In the genomic region with DNA sequence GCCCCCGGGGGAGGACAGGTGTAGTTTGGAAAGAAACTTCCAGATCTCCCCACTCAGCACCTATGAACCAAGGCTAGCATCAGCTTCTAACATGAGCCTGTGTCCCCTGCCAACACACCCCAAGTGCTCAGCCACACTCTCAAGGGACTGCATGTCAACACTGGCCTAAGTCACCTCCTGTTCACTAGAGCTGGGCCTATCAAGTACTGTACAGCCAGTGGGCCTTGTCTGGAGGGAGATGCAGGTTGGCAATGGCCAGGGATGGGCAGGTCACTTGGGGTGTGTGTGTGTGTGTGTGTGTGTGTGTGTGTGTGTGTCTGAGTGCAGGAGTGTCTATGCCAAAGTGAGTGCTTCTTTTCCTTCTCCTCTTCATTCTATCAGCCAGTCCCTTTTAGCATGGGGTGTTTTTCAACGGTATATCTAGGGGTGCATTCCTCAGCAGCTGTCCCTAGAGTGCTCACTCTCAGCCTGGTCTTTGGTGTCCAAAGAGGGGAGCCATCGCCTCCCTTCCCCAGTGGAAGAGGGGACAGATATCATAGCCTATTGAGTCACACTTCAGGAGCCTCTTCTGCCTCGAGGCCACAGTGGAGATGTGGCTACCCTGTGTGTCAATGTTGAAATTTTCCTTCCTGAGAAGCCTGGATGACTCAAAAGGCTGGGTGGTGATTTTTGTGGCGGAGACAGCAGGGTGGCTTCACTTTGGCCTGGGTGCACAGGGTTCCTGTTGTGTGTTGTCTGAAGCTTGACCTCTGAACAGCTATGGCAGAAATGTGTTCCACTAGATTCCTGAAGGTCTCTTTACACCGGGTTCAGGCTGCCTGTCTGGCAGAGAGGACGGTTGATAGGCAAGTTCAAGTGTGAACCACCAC, we compare ENCODE assay signal across 9 mouse cellular contexts. TPM values are rescaled to one million over a fixed set of nuclear protein-coding genes. Genes with fewer than 3 reads are reported as not detected.
DNase-seq lines count a peak whose midpoint lies in the region; ATAC-seq and TF ChIP-seq lines count a peak whose summit lies in the region.
"Had no signal": no experiment of that assay in that cellular context is flagged by ENCODE, and none has a peak within 500 bp of the region (broad histone marks: within the 10 kb centered on the region; RNA-seq: fewer than 3 reads in every experiment).

No protein-coding gene starts in this region.

- H3K4me3 ChIP-seq in kidney, embryonic 16.5 days (ENCODE audit: low read length): peak overlapping the region; percentile 67
- H3K4me3 ChIP-seq in embryonic facial prominence, embryonic 15.5 days (replicated peaks): peak overlapping the region; percentile 56
- no peak overlapping the region for H3K4me3 ChIP-seq in limb, embryonic 11.5 days (ENCODE audit: low read depth, low read length)
- H3K4me3 ChIP-seq in myocyte: peak overlapping the region; percentile 40

- ATAC-seq in kidney, embryonic 16.5 days (ENCODE audit: low FRiP score, low TSS enrichment): no peak
- ATAC-seq in embryonic facial prominence, embryonic 15.5 days (ENCODE audit: insufficient number of reproducible peaks, low FRiP score, low TSS enrichment, low read depth): no peak
- no peak for ATAC-seq in limb, embryonic 11.5 days (ENCODE audit: insufficient number of reproducible peaks, low FRiP score, low TSS enrichment, low read depth)
- no peak for ATAC-seq in erythroid progenitor cell, adult 5-6 weeks (replicated peaks; ENCODE audit: low FRiP score, poor library complexity, severe bottlenecking)

- H3ac ChIP-seq in myocyte (ENCODE audit: control insufficient read depth, insufficient read length): no peak overlapping the region

- H3K27me3 ChIP-seq in kidney, embryonic 16.5 days (ENCODE audit: insufficient read depth, low read length): no peaks in the 10 kb centered on the region
- no peaks in the 10 kb centered on the region for H3K27me3 ChIP-seq in embryonic facial prominence, embryonic 15.5 days
- no peaks in the 10 kb centered on the region for H3K27me3 ChIP-seq in limb, embryonic 11.5 days (ENCODE audit: control insufficient read depth, insufficient read depth, low read length)
- no peaks in the 10 kb centered on the region for H3K27me3 ChIP-seq in myocyte (ENCODE audit: control insufficient read depth, insufficient read depth, insufficient read length)

- peak overlapping the region; percentile 93 for H3K4me2 ChIP-seq in kidney, embryonic 16.5 days (replicated peaks; ENCODE audit: low read depth, low read length)
- peak overlapping the region; percentile 85 for H3K4me2 ChIP-seq in embryonic facial prominence, embryonic 15.5 days (replicated peaks)
- peak overlapping the region; percentile 79; the same call in 1 of the 2 replicates for H3K4me2 ChIP-seq in limb, embryonic 11.5 days (ENCODE audit: low read depth, severe bottlenecking)
- H3K4me2 ChIP-seq in myocyte (ENCODE audit: low read depth): peak overlapping the region; percentile 53

- no peak overlapping the region for H3K27ac ChIP-seq in kidney, embryonic 16.5 days (ENCODE audit: low read length)
- no peak overlapping the region for H3K27ac ChIP-seq in embryonic facial prominence, embryonic 15.5 days (replicated peaks)
- H3K27ac ChIP-seq in limb, embryonic 11.5 days (replicated peaks; ENCODE audit: low read depth, low read length): no peak overlapping the region

- no peak for TF ChIP-seq POLR2A in myocyte (IDR thresholded peaks at IDR 0.05; ENCODE audit: insufficient read length, low read depth)

- no peaks in the 10 kb centered on the region for H3K79me2 ChIP-seq in myocyte (ENCODE audit: control insufficient read depth, insufficient read depth)

- no peak for DNase-seq in kidney, adult 8-10 months
- DNase-seq in limb, embryonic 11.5 days (ENCODE audit: low spot score): no peak
- no peak for DNase-seq in left cerebral cortex, adult 18-20 months (ENCODE audit: low spot score in 2 of 2)
- DNase-seq in urinary bladder, adult 18-20 months (ENCODE audit: low spot score in 2 of 2): no peak
- DNase-seq: gastrocnemius, postnatal 14 days had no signal

- peaks cover 10% of the 10 kb centered on the region for H3K4me1 ChIP-seq in kidney, embryonic 16.5 days (ENCODE audit: insufficient read depth, low read length)
- H3K4me1 ChIP-seq in embryonic facial prominence, embryonic 15.5 days: peaks cover 5% of the 10 kb centered on the region; the same call in 1 of the 2 replicates
- H3K4me1 ChIP-seq in limb, embryonic 11.5 days (ENCODE audit: control insufficient read depth, insufficient read depth, low read length): peaks cover 5% of the 10 kb centered on the region; the same call in 1 of the 2 replicates

- no peaks in the 10 kb centered on the region for H3K36me3 ChIP-seq in kidney, embryonic 16.5 days (ENCODE audit: insufficient read depth, low read length)
- no peaks in the 10 kb centered on the region for H3K36me3 ChIP-seq in embryonic facial prominence, embryonic 15.5 days
- no peaks in the 10 kb centered on the region for H3K36me3 ChIP-seq in limb, embryonic 11.5 days (ENCODE audit: control insufficient read depth, insufficient read depth, low read length)
- no peaks in the 10 kb centered on the region for H3K36me3 ChIP-seq in myocyte (ENCODE audit: control insufficient read depth, insufficient read depth)

- H3K9me3 ChIP-seq in kidney, embryonic 16.5 days (ENCODE audit: low read length): no peaks in the 10 kb centered on the region
- H3K9me3 ChIP-seq in embryonic facial prominence, embryonic 15.5 days (replicated peaks): no peaks in the 10 kb centered on the region
- H3K9me3 ChIP-seq in limb, embryonic 11.5 days (ENCODE audit: control insufficient read depth, low read length): no peaks in the 10 kb centered on the region

- WGBS in kidney, embryonic 16.5 days: 73% methylated on average over 7 of the region's 7 CpGs
- WGBS in embryonic facial prominence, embryonic 15.5 days: 72% methylated on average over 7 of the region's 7 CpGs
- 78% methylated on average over 7 of the region's 7 CpGs for WGBS in limb, embryonic 11.5 days

- peak overlapping the region; percentile 72; the same call in 1 of the 2 replicates for H3K9ac ChIP-seq in kidney, embryonic 16.5 days (replicated peaks; ENCODE audit: low read length)
- no peak overlapping the region for H3K9ac ChIP-seq in embryonic facial prominence, embryonic 15.5 days
- H3K9ac ChIP-seq in limb, embryonic 11.5 days (ENCODE audit: low read length): no peak overlapping the region

TF ChIP-seq in myocyte, 11 proteins besides CTCF, POLR2A, EP300 and RAD21:
- no peak for TF ChIP-seq TCF3 (IDR thresholded peaks at IDR 0.05; ENCODE audit: insufficient read length, low read depth)
- peak in 1 of 3 experiments; percentile 10 for TF ChIP-seq MYOG (IDR thresholded peaks at IDR 0.05; ENCODE audit: control insufficient read depth in 1 of 3, insufficient read depth in 1 of 3, insufficient read length in 2 of 3, low read depth in 2 of 3)
TF ChIP-seq in myocyte: peak in this region for 1.

RNA-seq across cellular contexts. Expression of gene Aifm2, which starts 1.2 kb away (rescaled TPM):
- polyA plus RNA-seq in kidney, embryonic 16.5 days (2015; fragmentation: Nextera tagmentation; extraction: Ambion mirVana): 24.3 and 28.0 TPM in 2 replicates
- 10.8 and 12.4 TPM in 2 replicates for polyA plus RNA-seq in embryonic facial prominence, embryonic 15.5 days (2015; fragmentation: Nextera tagmentation; extraction: Ambion mirVana)
- polyA plus RNA-seq in limb, embryonic 11.5 days (2014; fragmentation: Nextera tagmentation; extraction: Ambion mirVana): 8.2 TPM in 2 replicates
- 20.2 TPM for polyA plus RNA-seq in myocyte (2012; fragmentation: generic; extraction: Trizol)
- total RNA-seq in left cerebral cortex, adult 18-20 months (2021): 1 to 10 TPM; 9.3 to 9.8 TPM
- 1.3 and 6.5 TPM in 2 replicates for total RNA-seq in erythroid progenitor cell, adult 5-6 weeks (2015; ENCODE audit: low replicate concordance)
- total RNA-seq in erythroid progenitor cell, adult 5-6 weeks (2017; ENCODE audit: low replicate concordance): 1.8 and 9.9 TPM in 2 replicates

RNA-seq across cellular contexts. Expression of gene Tysnd1, which starts 20.9 kb away (rescaled TPM):
- 31.2 and 37.0 TPM in 2 replicates for polyA plus RNA-seq in kidney, embryonic 16.5 days (2015; fragmentation: Nextera tagmentation; extraction: Ambion mirVana)
- 38.3 and 40.0 TPM in 2 replicates for polyA plus RNA-seq in embryonic facial prominence, embryonic 15.5 days (2015; fragmentation: Nextera tagmentation; extraction: Ambion mirVana)
- 36.3 and 36.6 TPM in 2 replicates for polyA plus RNA-seq in limb, embryonic 11.5 days (2014; fragmentation: Nextera tagmentation; extraction: Ambion mirVana)
- polyA plus RNA-seq in myocyte (2012; fragmentation: generic; extraction: Trizol): 25.3 TPM
- 10 to 100 TPM; 22.0 to 23.1 TPM for total RNA-seq in left cerebral cortex, adult 18-20 months (2021)
- total RNA-seq in erythroid progenitor cell, adult 5-6 weeks (2015; ENCODE audit: low replicate concordance): 6.3 and 14.1 TPM in 2 replicates
- 3.5 and 7.3 TPM in 2 replicates for total RNA-seq in erythroid progenitor cell, adult 5-6 weeks (2017; ENCODE audit: low replicate concordance)

RNA-seq across cellular contexts. Expression of gene Sar1a, which starts 36.1 kb away (rescaled TPM):
- polyA plus RNA-seq in kidney, embryonic 16.5 days (2015; fragmentation: Nextera tagmentation; extraction: Ambion mirVana): 247 and 260 TPM in 2 replicates
- 284 and 297 TPM in 2 replicates for polyA plus RNA-seq in embryonic facial prominence, embryonic 15.5 days (2015; fragmentation: Nextera tagmentation; extraction: Ambion mirVana)
- polyA plus RNA-seq in limb, embryonic 11.5 days (2014; fragmentation: Nextera tagmentation; extraction: Ambion mirVana): 245 and 250 TPM in 2 replicates
- polyA plus RNA-seq in myocyte (2012; fragmentation: generic; extraction: Trizol): 142 TPM
- 100 to 1,000 TPM; 122 to 128 TPM for total RNA-seq in left cerebral cortex, adult 18-20 months (2021)
- 43.6 and 65.2 TPM in 2 replicates for total RNA-seq in erythroid progenitor cell, adult 5-6 weeks (2015; ENCODE audit: low replicate concordance)
- 26.9 and 52.8 TPM in 2 replicates for total RNA-seq in erythroid progenitor cell, adult 5-6 weeks (2017; ENCODE audit: low replicate concordance)
